Mouse (Mus musculus): ENCODE measurements around the gene Ankrd11. TPM values are rescaled to one million over a fixed set of nuclear protein-coding genes. Genes with fewer than 3 reads are reported as not detected.
A peak's percentile ranks its signal among the peaks of the same experiment; 100 is the strongest.

Gene Ankrd11
- polyA plus RNA-seq, 1 experiment from 2014 or later = 55.5 TPM

DNA sequence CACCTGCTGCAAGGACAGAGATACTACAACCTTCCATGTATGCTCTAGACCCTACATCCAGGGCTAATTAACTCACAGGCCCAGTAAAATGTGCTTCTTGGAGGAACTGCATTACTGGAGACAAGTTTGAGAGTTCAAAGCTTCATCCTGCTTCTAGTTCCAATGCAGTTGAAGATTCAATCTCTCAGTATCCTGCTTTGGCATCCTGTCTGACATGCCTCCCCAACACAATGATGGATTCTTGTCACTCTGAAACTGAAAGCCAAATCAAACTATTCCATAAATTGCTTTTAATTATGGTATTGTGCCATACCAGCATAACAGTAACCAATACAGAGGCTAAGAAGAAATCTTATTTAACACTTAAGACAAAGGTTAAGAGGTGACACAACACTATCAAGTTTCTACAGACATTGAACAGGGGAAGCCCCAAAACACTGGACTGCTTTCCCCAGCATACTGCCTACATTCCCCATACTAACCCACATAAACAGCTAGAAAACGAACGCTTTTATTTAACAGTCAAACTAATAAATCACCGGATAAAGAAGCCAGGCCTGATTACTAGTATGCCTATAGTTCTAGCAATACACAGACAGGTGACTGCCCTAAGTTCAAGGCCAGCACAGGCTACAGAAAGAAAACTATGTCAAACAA, 72.0 kb downstream of the Ankrd11 start:
- Histone ChIP-seq H3K4me3 (ENCODE audit: low read length) (no peak overlapping the region), H3K27ac (ENCODE audit: low read depth, low read length) (no peak overlapping the region), H3K4me2 (replicated peaks; ENCODE audit: low read depth, low read length) (no peak overlapping the region), H3K27me3 (ENCODE audit: control insufficient read depth, insufficient read depth, low read length) (no peaks in the 10 kb centered on the region), H3K4me1 (ENCODE audit: control insufficient read depth, insufficient read depth, low read length) (no peaks in the 10 kb centered on the region), H3K36me3 (ENCODE audit: control insufficient read depth, insufficient read depth, low read length) (peaks cover 17% of the 10 kb centered on the region; the same call in 1 of the 2 replicates), H3K9ac (ENCODE audit: low read depth, low read length) (no peak overlapping the region), H3K9me3 (ENCODE audit: control insufficient read depth, low read length) (no peaks in the 10 kb centered on the region)
- ATAC-seq (ENCODE audit: low FRiP score, low TSS enrichment) = no peak
- 80% methylated on average over 3 of the region's 3 CpGs for WGBS

DNA sequence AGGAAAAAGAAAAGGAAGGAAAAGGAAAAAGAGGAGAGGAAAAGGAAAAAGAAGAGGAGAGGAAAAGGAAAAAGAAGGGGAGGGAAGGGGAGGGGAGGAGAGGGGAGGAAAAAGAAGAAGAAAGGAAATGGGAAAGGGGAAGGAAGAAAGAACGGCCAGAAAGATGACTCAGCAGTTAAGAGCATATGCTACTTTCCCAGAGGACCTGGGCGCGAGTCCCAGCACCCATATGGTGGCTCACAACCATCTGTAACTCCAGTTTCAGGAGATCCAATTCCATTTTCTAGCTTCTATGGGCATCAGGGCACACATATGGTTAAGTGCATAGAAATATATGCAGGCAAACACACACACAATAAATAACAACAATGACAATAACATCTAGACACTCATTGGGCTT, 73.9 kb downstream of the Ankrd11 start:
- Histone ChIP-seq H3K4me2 (replicated peaks; ENCODE audit: low read depth, low read length) (no peak overlapping the region), H3K9ac (ENCODE audit: low read depth, low read length) (no peak overlapping the region), H3K4me3 (ENCODE audit: low read length) (no peak overlapping the region), H3K27me3 (ENCODE audit: control insufficient read depth, insufficient read depth, low read length) (no peaks in the 10 kb centered on the region), H3K4me1 (ENCODE audit: control insufficient read depth, insufficient read depth, low read length) (no peaks in the 10 kb centered on the region), H3K27ac (ENCODE audit: low read depth, low read length) (no peak overlapping the region), H3K9me3 (ENCODE audit: control insufficient read depth, low read length) (no peaks in the 10 kb centered on the region), H3K36me3 (ENCODE audit: control insufficient read depth, insufficient read depth, low read length) (peaks cover 12% of the 10 kb centered on the region; the same call in 1 of the 2 replicates)
- ATAC-seq (ENCODE audit: low FRiP score, low TSS enrichment) = no peak
- 92% methylated on average over 3 of the region's 3 CpGs for WGBS

DNA sequence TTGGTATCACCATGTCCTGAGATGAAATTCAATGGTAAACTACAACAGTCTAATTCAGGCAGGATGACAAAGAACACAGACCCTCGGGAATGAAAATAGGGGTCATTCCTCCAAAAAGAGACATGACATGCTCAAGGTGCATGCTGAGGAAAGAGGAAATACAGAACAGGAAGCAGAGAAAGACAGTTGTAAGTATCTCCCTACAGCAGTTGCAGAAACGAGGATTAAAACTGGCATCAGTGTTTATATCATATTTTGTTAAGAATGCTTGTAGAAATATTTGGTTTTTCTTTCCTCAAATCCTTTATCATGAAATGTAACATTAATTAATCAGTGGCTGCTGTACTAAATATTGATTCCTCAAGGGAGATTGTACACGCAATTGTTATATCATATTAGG, 75.4 kb downstream of the Ankrd11 start:
- Histone ChIP-seq H3K4me2 (replicated peaks; ENCODE audit: low read depth, low read length) (no peak overlapping the region), H3K9ac (ENCODE audit: low read depth, low read length) (no peak overlapping the region), H3K36me3 (ENCODE audit: control insufficient read depth, insufficient read depth, low read length) (peaks cover 11% of the 10 kb centered on the region; the same call in 1 of the 2 replicates), H3K27ac (ENCODE audit: low read depth, low read length) (no peak overlapping the region), H3K4me1 (ENCODE audit: control insufficient read depth, insufficient read depth, low read length) (0 out of 2 replicates have a peak, but pooled peaks cover 7% of the 10 kb centered on the region), H3K4me3 (ENCODE audit: low read length) (no peak overlapping the region), H3K27me3 (ENCODE audit: control insufficient read depth, insufficient read depth, low read length) (no peaks in the 10 kb centered on the region), H3K9me3 (ENCODE audit: control insufficient read depth, low read length) (no peaks in the 10 kb centered on the region)
- no peak for ATAC-seq (ENCODE audit: low FRiP score, low TSS enrichment)
- WGBS = 77% methylated on average over 3 of the region's 3 CpGs

DNA sequence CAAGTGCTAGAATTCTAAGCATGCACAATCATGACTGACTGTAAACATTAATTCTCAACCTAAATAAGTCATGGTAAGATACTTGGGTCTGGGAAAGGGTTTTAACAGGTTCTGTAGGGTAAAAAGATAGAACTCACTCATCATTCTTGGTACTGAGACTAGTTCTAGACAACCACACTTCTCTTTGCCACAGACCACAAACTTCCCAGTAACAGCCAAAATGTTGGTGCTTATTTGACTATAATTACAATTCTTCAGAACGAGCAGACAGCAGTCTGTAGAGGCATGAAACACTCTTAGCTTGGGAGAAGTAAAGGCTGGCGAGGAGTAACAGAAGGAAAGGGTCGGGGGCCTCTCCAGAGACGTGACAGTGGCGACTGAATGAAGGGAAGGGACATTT, 80.0 kb downstream of the Ankrd11 start:
- Histone ChIP-seq H3K4me3 (ENCODE audit: low read length) (no peak overlapping the region), H3K4me2 (replicated peaks; ENCODE audit: low read depth, low read length) (no peak overlapping the region), H3K36me3 (ENCODE audit: control insufficient read depth, insufficient read depth, low read length) (no peaks in the 10 kb centered on the region), H3K9ac (ENCODE audit: low read depth, low read length) (no peak overlapping the region), H3K9me3 (ENCODE audit: control insufficient read depth, low read length) (no peaks in the 10 kb centered on the region), H3K4me1 (ENCODE audit: control insufficient read depth, insufficient read depth, low read length) (peaks cover 19% of the 10 kb centered on the region; the same call in 1 of the 2 replicates), H3K27ac (ENCODE audit: low read depth, low read length) (no peak overlapping the region), H3K27me3 (ENCODE audit: control insufficient read depth, insufficient read depth, low read length) (no peaks in the 10 kb centered on the region)
- no peak for ATAC-seq (ENCODE audit: low FRiP score, low TSS enrichment)
- WGBS = 46% methylated on average over 5 of the region's 5 CpGs

DNA sequence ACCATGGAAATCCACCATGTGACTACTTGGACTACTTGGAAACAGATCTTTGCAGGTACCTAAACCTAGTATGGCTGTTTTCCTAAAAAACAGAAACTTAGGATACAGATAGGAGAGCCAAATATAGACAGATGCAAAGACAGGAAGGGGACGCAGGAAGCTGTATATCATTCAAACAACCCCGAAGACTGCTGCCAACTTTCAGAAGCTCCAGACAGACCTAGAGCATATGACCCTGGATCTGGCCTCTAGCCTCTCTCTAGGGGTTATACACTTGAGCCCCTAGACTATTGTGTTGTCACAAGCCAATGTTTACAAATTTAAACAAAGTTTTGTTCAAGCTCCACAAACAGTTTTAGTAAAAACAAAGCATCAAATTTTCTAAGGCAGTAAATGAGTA, 80.6 kb downstream of the Ankrd11 start:
- H3K4me1 ChIP-seq (ENCODE audit: control insufficient read depth, insufficient read depth, low read length) = peaks cover 19% of the 10 kb centered on the region; the same call in 1 of the 2 replicates
- H3K27me3 ChIP-seq (ENCODE audit: control insufficient read depth, insufficient read depth, low read length) = no peaks in the 10 kb centered on the region
- 11% methylated on average over 2 of the region's 2 CpGs for WGBS
- no peak overlapping the region for H3K4me3 ChIP-seq (ENCODE audit: low read length)
- no peak for ATAC-seq (ENCODE audit: low FRiP score, low TSS enrichment)
- no peaks in the 10 kb centered on the region for H3K9me3 ChIP-seq (ENCODE audit: control insufficient read depth, low read length)
- no peak overlapping the region for H3K4me2 ChIP-seq (replicated peaks; ENCODE audit: low read depth, low read length)
- no peak overlapping the region for H3K9ac ChIP-seq (ENCODE audit: low read depth, low read length)
- H3K36me3 ChIP-seq (ENCODE audit: control insufficient read depth, insufficient read depth, low read length) = no peaks in the 10 kb centered on the region
- H3K27ac ChIP-seq (ENCODE audit: low read depth, low read length) = no peak overlapping the region; the same call in 1 of the 2 replicates

DNA sequence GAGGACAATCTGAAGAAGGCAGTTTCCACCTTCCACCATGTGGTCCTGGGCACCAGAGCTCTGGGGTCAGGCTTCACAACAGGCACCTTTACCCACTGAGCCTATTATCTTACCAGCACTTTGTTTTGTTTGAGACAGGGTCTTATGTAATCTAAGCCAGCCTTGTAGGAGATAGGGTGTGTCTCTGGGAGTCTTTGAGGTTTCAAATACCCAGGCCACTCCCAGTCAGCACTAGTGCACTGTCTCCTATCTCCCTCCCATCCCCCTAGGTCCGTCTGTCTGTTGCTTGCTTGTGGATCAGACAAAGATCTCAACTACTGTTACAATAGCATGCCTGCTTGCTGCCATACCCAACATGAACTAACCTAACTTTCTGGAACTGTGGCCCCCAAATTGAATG, 81.1 kb downstream of the Ankrd11 start:
- Histone ChIP-seq H3K9me3 (ENCODE audit: control insufficient read depth, low read length) (no peaks in the 10 kb centered on the region), H3K4me3 (ENCODE audit: low read length) (no peak overlapping the region), H3K9ac (ENCODE audit: low read depth, low read length) (no peak overlapping the region), H3K4me1 (ENCODE audit: control insufficient read depth, insufficient read depth, low read length) (peaks cover 19% of the 10 kb centered on the region; the same call in 1 of the 2 replicates), H3K27ac (ENCODE audit: low read depth, low read length) (no peak overlapping the region; the same call in 1 of the 2 replicates), H3K27me3 (ENCODE audit: control insufficient read depth, insufficient read depth, low read length) (no peaks in the 10 kb centered on the region), H3K4me2 (replicated peaks; ENCODE audit: low read depth, low read length) (no peak overlapping the region), H3K36me3 (ENCODE audit: control insufficient read depth, insufficient read depth, low read length) (no peaks in the 10 kb centered on the region)
- ATAC-seq (ENCODE audit: low FRiP score, low TSS enrichment) = peak; percentile 60; the same call in 1 of the 2 replicates
- WGBS = 17% methylated on average over 1 of the region's 1 CpGs

DNA sequence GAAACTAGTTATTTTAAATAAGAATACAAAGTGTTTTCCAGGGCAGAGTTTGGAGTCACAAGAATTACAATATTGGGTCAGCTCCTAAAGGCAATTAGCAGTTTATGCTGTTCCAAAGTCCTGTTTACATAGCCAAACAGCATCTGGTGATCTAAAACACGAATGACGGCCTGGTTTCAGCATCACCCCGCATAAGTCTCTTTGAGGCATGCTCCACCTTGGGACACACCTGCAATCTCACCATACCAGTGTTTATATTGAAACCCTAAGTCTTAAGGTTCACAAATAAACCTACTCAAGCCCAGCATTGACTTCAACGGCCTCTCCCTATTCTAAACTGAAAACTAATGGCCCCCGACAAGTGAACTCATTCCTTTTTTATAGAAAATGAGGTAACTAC, 81.8 kb downstream of the Ankrd11 start:
- peaks cover 19% of the 10 kb centered on the region; the same call in 1 of the 2 replicates for H3K4me1 ChIP-seq (ENCODE audit: control insufficient read depth, insufficient read depth, low read length)
- WGBS = 70% methylated on average over 5 of the region's 5 CpGs
- ATAC-seq (ENCODE audit: low FRiP score, low TSS enrichment) = no peak
- H3K27me3 ChIP-seq (ENCODE audit: control insufficient read depth, insufficient read depth, low read length) = no peaks in the 10 kb centered on the region
- no peaks in the 10 kb centered on the region for H3K36me3 ChIP-seq (ENCODE audit: control insufficient read depth, insufficient read depth, low read length)
- H3K27ac ChIP-seq (ENCODE audit: low read depth, low read length) = no peak overlapping the region
- no peaks in the 10 kb centered on the region for H3K9me3 ChIP-seq (ENCODE audit: control insufficient read depth, low read length)
- H3K4me3 ChIP-seq (ENCODE audit: low read length) = no peak overlapping the region
- H3K9ac ChIP-seq (ENCODE audit: low read depth, low read length) = no peak overlapping the region
- no peak overlapping the region for H3K4me2 ChIP-seq (replicated peaks; ENCODE audit: low read depth, low read length)

DNA sequence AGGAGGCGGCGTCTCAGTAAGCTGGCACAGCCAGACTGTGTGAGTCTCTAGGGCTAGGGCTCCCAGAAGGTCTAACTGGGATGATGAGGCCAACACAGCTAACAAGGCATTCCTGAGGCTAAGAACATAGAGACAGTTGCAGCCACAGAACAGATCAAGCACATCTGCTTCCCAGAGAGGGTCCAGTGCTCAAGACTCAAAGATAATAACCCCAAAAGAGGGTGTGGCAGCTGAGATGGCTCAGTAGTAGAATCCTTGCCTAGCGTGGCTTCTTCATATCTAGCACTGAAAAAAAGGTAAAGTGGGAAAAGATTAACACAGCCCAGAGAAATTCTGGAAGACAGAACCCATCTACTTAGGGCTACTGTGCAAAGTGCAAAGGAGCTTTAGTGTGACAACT, 86.1 kb downstream of the Ankrd11 start:
- Histone ChIP-seq H3K27ac (ENCODE audit: low read depth, low read length) (no peak overlapping the region; the same call in 1 of the 2 replicates), H3K27me3 (ENCODE audit: control insufficient read depth, insufficient read depth, low read length) (no peaks in the 10 kb centered on the region), H3K9ac (ENCODE audit: low read depth, low read length) (no peak overlapping the region), H3K36me3 (ENCODE audit: control insufficient read depth, insufficient read depth, low read length) (no peaks in the 10 kb centered on the region), H3K9me3 (ENCODE audit: control insufficient read depth, low read length) (no peaks in the 10 kb centered on the region), H3K4me1 (ENCODE audit: control insufficient read depth, insufficient read depth, low read length) (peaks cover 9% of the 10 kb centered on the region; the same call in 1 of the 2 replicates), H3K4me3 (ENCODE audit: low read length) (no peak overlapping the region), H3K4me2 (replicated peaks; ENCODE audit: low read depth, low read length) (no peak overlapping the region)
- 96% methylated on average over 3 of the region's 3 CpGs for WGBS
- no peak for ATAC-seq (ENCODE audit: low FRiP score, low TSS enrichment)

DNA sequence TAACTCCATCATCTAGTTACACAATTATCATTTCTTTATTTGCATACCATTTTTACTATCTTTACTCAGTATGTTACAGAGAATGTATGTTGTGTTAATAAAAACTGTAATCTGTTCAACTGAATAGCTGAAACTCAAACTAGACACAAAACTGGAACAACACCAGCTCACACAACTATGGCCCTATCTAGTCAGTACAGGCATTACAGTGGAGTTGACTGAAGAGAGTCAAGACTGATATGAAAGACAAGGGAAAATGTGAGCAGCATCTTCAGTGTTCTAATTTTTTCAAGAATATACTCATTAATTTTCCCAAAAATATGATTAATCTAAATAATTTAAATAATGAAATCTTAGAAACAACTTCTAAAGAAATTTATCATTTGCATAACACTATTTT, 86.9 kb downstream of the Ankrd11 start:
- Histone ChIP-seq H3K27me3 (ENCODE audit: control insufficient read depth, insufficient read depth, low read length) (no peaks in the 10 kb centered on the region), H3K36me3 (ENCODE audit: control insufficient read depth, insufficient read depth, low read length) (no peaks in the 10 kb centered on the region)
- ATAC-seq (ENCODE audit: low FRiP score, low TSS enrichment) = no peak

More for the DNA sequence above, 86.9 kb downstream of the Ankrd11 start:
- Histone ChIP-seq H3K9ac (ENCODE audit: low read depth, low read length) (no peak overlapping the region), H3K4me3 (ENCODE audit: low read length) (no peak overlapping the region), H3K27ac (ENCODE audit: low read depth, low read length) (no peak overlapping the region), H3K9me3 (ENCODE audit: control insufficient read depth, low read length) (no peaks in the 10 kb centered on the region), H3K4me2 (replicated peaks; ENCODE audit: low read depth, low read length) (no peak overlapping the region), H3K4me1 (ENCODE audit: control insufficient read depth, insufficient read depth, low read length) (peaks cover 3% of the 10 kb centered on the region; the same call in 1 of the 2 replicates)
